Mouse (Mus musculus): ENCODE measurements around the gene Dpagt1.

DNA sequence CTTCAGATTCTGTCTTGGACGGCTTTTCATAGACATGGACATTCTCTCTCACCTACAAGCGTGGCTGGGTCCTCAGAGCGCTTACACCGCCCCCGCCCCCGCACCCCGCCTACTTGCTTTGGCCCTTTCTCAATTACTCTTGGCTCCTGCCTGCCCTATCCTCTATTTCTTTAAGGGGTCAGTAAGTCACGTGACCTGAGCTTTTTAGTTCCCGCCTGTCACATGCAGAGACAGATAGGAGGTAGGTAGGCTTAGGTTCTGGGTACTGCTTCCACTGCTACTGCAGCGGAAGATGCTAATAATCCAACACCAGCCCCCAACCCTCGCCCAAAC lies 36.9 kb upstream of the Dpagt1 start:
- TF ChIP-seq CTCF (IDR thresholded peaks at IDR 0.05; ENCODE audit: borderline replicate concordance, control insufficient read depth, extremely low read depth, insufficient read depth, low read length, poor library complexity) (no peak), POLR2A (IDR thresholded peaks at IDR 0.05; ENCODE audit: control insufficient read depth, extremely low read depth, insufficient read depth, low read length, poor library complexity) (no peak)
